Mouse (Mus musculus): ENCODE results near the gene Lcp2. TPM values are rescaled to one million over a fixed set of nuclear protein-coding genes. Genes with fewer than 3 reads are reported as not detected.

The Lcp2 gene
- total RNA-seq, 2 experiments from 2014 or later: 2.6 to 2.7 TPM

- no peak for DNase-seq (ENCODE audit: low spot score)
- intact Hi-C loops (cut with DNase I): no loop called here
Measured at GRCm38 (mm10) chr11:34139296-34139695, 92.6 kb downstream of the Lcp2 start.

Other genes with a start within 250 kb of the Lcp2 start
- gene Kcnmb1, start 83.9 kb upstream of the Lcp2 start, total RNA-seq (2021): 1 to 10 TPM in 1 of 2 experiments, under 1 TPM in 1; 0.70 to 1.1 TPM
- not detected for gene Kcnip1, start 53.8 kb upstream of the Lcp2 start, total RNA-seq (2021)
- gene 4930469K13Rik, start 51.6 kb downstream of the Lcp2 start, total RNA-seq (2021): not detected
- gene Foxi1, start 161.2 kb downstream of the Lcp2 start, total RNA-seq (2021): not detected